1 mouse cellular context compared by ENCODE assay signal in the genomic region with DNA sequence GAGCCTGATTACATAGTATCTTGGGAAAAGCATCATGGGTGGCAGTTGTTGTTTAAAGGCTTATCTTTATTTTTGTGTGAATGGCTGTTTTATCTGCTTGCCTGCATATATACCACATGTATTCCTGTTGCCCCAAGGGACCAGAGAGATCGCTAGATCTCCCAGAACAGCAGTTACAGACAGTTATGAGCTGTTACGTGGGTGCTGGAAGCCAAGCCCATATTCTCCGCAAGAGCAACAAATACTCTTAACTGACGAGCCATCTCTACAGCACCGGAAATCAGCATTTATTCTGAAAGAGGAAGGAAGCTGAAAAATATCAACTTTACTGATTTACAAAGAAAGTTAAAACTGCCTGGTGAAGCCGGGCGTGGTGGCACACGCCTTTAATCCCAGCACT.
TF ChIP-seq lines count a peak whose summit lies in the region.

No protein-coding gene starts in this region.

TF ChIP-seq in MEL, 35 proteins besides CTCF, POLR2A, EP300 and RAD21 (continued from another document):
- TF ChIP-seq CHD1 (IDR thresholded peaks at IDR 0.05; ENCODE audit: low read depth, low read length) (no peak), TCF12 (IDR thresholded peaks at IDR 0.05; ENCODE audit: low read depth, low read length) (peak; percentile 95), GATA1 (IDR thresholded peaks at IDR 0.05; ENCODE audit: low read depth, low read length) (peak; percentile 96), JUND (IDR thresholded peaks at IDR 0.05; ENCODE audit: low read depth, low read length) (no peak), SMC3 (IDR thresholded peaks at IDR 0.05; ENCODE audit: low read depth, low read length) (no peak), TBP (IDR thresholded peaks at IDR 0.05; ENCODE audit: low read depth, low read length) (peak; percentile 48), MXI1 (IDR thresholded peaks at IDR 0.05; ENCODE audit: low read depth, low read length) (peak; percentile 49; the same call in 1 of the 2 replicates)
TF ChIP-seq in MEL: peak in this region for 13.
